Mouse (Mus musculus): Measurements from ENCODE around the gene Cpm.

Cpm gene

GRCm38 (mm10) chr10:117664926-117665209 is 35.6 kb downstream of the Cpm start:
- DNase-seq, result no peak

- no peak for DNase-seq
Observed at GRCm38 (mm10) chr10:117665376-117666275, 36.3 kb downstream of the Cpm start.

DNA sequence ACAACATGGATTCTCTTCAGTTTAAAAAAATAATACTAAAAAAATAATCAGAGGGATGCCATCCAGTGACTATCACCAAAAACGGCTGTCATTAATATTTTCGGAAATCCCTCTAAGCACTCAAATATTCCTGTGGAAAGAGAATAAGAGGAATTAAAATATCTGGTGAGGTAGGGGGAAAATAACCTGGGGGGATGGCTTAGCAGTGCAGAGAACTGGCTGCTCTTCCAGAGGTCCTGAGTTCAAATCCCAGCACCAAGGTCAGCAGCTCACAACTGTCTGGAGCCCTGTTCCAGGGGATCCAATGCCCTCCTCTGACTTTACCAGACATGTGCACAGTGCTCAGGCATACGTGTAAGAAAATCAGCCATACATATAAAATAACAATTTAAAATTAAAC is 37.1 kb downstream of the Cpm start:
- no peak for DNase-seq

- DNase-seq, result no peak
Observed at GRCm38 (mm10) chr10:117666947-117667630, 37.8 kb downstream of the Cpm start.

DNA sequence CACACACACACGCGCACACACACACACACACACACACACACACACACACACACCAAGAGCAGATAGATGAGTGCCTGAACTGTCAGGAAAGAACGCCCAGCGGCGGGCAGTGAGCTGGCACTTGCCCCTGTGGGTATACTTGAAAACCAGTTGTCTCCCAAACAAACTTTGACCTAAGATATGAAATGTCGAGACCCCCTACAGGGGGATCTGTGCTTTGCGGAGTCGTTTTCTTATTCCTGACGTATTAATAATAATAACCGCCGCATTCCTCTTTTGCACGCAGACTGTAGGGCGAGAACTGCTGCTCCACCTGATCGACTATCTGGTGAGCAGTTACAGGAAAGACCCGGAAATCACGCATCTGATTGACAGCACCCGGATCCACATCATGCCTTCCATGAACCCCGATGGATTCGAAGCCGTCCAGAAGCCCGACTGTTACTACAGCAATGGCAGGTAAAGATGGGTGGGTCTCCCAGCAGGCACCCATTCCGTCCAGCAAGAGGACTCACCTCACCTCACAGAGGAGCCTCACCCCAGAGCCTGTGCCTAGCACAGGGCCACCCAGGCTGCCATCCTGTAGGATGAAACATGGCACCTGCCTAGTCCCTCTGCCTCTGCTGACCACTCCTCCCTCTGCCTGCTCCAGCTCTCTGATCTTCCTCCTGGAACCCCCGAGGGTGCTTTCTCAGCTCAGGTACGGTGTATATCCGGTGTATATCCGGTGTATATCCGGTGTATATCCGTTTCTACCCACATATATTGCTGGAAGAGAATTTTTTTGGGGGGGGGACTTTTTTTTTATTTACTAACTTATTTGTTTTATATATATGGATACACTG is 38.6 kb downstream of the Cpm start:
- DNase-seq, result no peak

DNA sequence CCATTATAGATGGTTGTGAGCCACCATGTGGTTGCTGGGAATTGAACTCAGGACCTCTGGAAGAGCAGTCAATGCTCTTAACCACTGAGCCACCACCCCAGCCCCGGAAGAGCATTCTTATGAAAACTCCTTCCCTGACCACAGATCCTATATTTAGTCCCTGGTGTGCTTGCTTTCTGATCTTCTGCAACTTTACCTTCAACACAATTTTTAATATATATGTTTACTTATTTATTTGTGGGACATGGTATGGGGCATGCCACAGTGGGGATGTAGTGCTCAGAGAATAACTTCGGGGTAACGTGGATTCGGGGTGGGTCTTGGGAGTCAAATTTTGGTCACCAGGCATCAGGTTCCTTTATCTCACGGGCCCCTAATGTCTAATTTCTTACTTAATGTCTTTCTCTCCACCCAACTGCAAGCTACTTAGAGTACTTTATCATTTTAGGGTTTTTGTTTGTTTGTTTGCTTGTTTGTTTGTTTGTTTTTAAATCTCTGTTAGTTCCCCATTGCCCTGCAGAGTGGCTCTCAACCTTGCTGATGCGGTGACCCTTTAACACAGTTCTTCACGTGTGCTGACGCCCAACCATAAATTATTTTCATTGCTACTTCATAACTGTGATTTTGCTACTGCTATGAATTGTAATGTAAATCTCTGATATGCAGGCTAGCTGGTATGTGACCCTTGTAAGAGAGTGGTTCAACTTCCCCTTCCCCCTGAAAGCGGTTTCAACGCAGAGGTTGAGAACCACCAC is 39.4 kb downstream of the Cpm start:
- DNase-seq, result no peak

DNA sequence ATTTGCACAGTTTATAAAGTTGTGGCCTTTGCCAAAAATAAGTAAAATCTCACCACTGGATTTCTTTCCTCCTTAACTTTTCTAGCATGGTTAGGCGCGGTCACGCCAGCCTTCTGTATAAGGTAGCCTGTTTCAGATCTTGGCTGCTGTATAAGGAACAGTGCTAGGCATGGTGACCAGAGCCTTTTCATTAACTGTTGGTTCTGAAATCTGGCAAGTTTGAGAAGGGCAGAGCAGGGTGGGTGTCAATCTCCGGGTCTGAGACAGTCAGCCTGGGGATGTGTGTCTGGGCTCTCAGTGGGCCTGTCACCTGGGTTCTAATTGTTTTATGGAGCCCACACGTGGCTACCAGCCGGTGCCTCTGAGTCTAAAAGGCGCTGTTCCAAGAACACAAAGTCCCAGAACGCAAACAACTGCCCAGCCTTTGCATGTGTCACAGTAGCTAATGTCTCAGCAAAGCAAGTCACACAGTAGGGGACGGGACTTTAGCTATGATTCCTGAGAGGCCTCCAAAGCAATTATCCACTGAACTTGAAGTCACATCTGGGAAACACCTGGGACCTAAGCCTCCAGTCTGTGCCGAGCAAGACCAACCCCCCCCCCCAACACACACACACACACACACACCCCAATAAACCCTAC is 40.3 kb downstream of the Cpm start:
- DNase-seq, result no peak

- no peak for DNase-seq
Observed at GRCm38 (mm10) chr10:117670092-117670491, 40.8 kb downstream of the Cpm start.

GRCm38 (mm10) chr10:117670791-117671190 is 41.5 kb downstream of the Cpm start:
- DNase-seq, result no peak

- no peak for DNase-seq
Observed at GRCm38 (mm10) chr10:117671266-117671665, 42.0 kb downstream of the Cpm start.

- no peak for DNase-seq
Observed at GRCm38 (mm10) chr10:117671930-117672666, 42.8 kb downstream of the Cpm start.

DNA sequence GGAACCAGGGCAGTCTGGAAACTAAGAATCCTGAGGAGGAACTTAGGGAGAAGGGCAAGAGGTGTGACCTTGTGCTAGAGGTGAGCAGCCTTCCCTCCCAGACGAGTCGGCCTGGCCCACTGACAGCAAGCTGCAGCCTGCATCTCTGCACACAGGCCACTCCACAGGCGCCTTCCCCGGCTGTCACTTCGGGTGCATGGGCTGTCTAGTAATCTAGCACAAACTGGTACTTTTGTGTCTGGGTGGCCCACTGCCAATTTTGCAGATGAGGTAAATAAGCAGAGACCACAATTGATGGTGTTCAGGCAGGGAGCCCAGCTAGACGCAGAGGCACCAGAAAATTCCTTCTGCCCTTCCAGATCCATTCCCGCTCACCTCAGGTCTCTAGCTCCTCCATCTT is 43.4 kb downstream of the Cpm start:
- DNase-seq, result peak; percentile 28

GRCm38 (mm10) chr10:117673913-117674312 is 44.6 kb downstream of the Cpm start:
- no peak for DNase-seq

DNA sequence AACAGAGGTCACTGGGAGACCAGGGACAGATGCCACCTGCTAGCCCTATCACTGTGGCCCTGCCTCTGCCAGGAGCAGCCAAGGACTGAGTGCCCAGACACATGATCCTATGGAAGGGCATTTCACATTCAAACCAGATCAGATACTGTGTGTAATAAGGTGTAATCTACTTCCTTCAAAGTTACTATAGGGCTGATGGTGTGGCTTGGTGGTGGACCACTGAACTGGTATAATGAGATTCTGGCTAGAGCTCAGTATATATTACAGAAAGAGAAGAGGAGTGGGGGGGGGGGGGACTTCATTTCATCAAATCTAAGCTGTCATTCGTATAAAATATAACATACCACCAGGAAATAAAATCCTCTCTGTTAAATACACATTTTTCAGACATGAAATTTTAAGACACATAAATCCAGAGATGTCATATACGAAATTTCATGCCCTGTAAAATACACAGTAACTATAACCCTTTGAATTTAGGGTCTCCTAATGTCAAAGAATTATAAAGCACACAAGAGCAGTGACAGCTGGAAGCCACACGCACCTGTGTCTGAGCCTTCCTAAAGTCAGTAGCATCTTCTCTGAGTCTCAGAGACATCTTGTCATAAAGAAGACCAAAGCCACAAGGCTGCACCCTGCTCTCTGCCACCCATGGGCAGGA is 45.2 kb downstream of the Cpm start:
- no peak for DNase-seq

GRCm38 (mm10) chr10:117675096-117676035 is 46.1 kb downstream of the Cpm start:
- DNase-seq, result peak; percentile 59

DNA sequence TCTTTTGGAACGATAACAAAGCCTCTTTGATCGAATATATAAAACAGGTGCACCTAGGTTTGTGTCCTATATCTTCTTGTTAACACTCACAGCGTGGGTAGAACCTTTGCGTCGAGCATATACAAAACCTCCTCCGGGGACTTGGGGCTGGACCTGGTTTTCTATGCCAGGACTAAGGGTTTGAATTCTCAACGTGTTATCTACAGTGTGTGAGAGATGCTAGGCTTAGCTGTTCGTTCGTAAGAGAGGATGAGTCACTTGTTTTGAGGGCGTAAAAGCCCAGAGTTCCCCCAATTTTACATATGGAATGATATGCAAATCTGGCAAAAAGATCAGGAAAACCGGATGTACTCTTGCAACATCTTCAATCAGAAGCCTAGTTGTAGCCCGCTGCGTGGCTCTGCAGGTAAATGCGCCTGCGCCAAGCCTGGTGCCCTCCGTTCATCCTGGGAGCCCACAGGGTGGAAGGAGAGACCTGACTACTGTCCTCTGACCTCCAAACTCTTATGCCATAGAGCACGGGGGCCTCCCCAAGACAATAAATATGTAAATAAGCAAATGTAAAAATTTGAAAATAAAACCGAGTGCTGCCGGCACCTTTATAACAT is 46.8 kb downstream of the Cpm start:
- peak; percentile 12 for DNase-seq

GRCm38 (mm10) chr10:117676644-117677313 is 47.5 kb downstream of the Cpm start:
- DNase-seq, result no peak

GRCm38 (mm10) chr10:117677494-117678236 is 48.4 kb downstream of the Cpm start:
- DNase-seq, result no peak

Measured in kidney, adult 11 months (tissue).